Mouse (Mus musculus): ENCODE data around the gene Pkn3.
"Not testable (repeated sequence)": the region's sequence is repeated elsewhere in the genome, so short reads cannot be mapped to it uniquely, and the experiment has no call there.

Gene Pkn3

GRCm38 (mm10) chr2:30140021-30140420 lies 62.5 kb downstream of the Pkn3 start:
- not testable (repeated sequence) for DNase-seq (ENCODE audit: inconsistent ontology term)

Data from Muller cell, postnatal 12 days (primary cell).